Mouse (Mus musculus) gastrocnemius, adult 2 months (tissue): ENCODE results near the gene Cryba2. TPM values are rescaled to one million over a fixed set of nuclear protein-coding genes. Genes with fewer than 3 reads are reported as not detected.

ENCODE experiments used
- DNase-seq: peaks from one replicate; pipeline ENCODE4 v3.0.0; 2022
- H3K27ac ChIP-seq: fragments of 200-600 bp; 2 replicates; pipeline ENCODE4 v1.8.1; 2022; ENCODE audit warnings: mild to moderate bottlenecking
- H3K4me3 ChIP-seq: fragments of 200-600 bp; 2 replicates; pipeline ENCODE4 v1.8.1; 2022; ENCODE audit warnings: mild to moderate bottlenecking, moderate library complexity
- CTCF ChIP-seq: fragments of 200-600 bp; IDR thresholded peaks from 2 replicates; pipeline ENCODE4 v1.8.1; 2022; ENCODE audit warnings: antibody characterized with exemption, mild to moderate bottlenecking, moderate library complexity
- intact Hi-C: fragments of 180-260 bp; cut with DNase I; formaldehyde crosslinking; loops from one replicate; pipeline ENCODE4 v1.15.1; 2025
- total RNA-seq, 2 experiments: library from RNA; stranded (reverse); gene quantifications; 2 replicates each; pipeline ENCODE4 v1.2.3; 2021

The Cryba2 gene
- total RNA-seq, 2 experiments from 2014 or later = not detected

DNA sequence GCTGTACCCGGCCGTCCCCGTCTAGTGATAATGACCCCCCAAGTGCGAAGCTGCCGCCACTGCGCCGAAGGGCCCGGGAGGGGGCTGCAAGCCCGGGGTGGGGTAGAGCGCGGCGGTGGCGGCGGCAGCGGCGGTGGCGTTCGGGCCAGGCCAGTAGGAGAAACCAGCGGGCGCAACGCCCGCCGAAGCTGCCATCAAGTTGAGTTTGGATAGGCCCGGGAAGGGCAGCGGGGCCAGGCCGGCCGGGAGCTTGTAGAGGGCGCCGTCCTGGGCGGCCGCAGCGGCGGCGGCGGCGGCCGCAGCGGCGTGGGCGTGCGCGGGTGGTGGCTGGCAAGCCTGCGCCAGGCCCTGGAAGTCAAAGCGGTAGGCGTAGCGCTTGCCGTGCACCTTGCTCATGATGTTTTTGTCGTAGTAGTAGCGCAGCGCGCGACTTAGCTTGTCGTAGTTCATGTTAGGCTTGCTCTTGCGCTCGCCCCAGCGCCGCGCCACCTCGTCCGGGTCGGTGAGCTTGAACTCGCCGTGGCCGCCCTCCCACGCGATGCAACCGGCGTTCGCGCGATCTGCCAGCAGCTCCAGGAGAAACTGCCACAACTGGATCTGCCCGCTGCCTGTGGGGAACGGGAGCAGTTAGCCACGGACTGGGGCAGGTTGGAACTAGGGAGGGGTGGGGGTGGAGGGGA is 10.7 kb downstream of the Cryba2 start:
- DNase-seq = no peak
- no peak for TF ChIP-seq CTCF
- intact Hi-C loops = no loop called here
- no peak overlapping the region for H3K27ac ChIP-seq
- H3K4me3 ChIP-seq = peak overlapping the region; percentile 62

- Histone ChIP-seq H3K4me3 (0 out of 2 replicates have a peak overlapping the region, but pooled peaks have one; percentile 21), H3K27ac (no peak overlapping the region)
- peak; percentile 86 for TF ChIP-seq CTCF
- intact Hi-C loops = no loop called here
- peak; percentile 74 for DNase-seq
Measured at GRCm38 (mm10) chr1:74880785-74881360, 12.1 kb downstream of the Cryba2 start.

DNA sequence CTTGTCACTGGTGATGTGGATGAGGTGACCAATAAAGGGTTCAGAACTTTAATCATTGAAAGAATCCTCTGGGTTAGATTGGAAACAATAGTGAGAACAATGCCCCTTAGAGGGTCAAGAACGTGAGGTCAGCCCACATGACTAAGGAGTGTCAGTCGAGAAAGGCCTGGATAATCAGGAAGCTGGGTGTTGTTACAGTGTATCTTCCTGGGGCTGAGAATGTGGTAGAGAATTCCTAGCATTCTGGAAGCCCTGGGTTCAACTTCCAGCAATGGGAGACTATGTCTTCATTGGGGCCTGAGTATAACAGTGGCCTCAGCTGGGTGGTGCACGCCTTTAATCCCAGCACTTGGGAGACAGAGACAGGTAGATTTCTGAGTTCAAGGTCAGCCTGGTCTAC is 15.7 kb downstream of the Cryba2 start:
- Histone ChIP-seq H3K27ac (no peak overlapping the region), H3K4me3 (no peak overlapping the region)
- intact Hi-C loops = no loop called here
- no peak for DNase-seq
- no peak for TF ChIP-seq CTCF

- Histone ChIP-seq H3K27ac (no peak overlapping the region), H3K4me3 (no peak overlapping the region)
- TF ChIP-seq CTCF = no peak
- no peak for DNase-seq
- intact Hi-C loops = no loop called here
Measured at GRCm38 (mm10) chr1:74872218-74872617, 20.7 kb downstream of the Cryba2 start.

- Histone ChIP-seq H3K4me3 (no peak overlapping the region), H3K27ac (no peak overlapping the region)
- intact Hi-C loops = no loop called here
- DNase-seq = no peak
- TF ChIP-seq CTCF = no peak
Measured at GRCm38 (mm10) chr1:74861783-74862182, 31.2 kb downstream of the Cryba2 start.

DNA sequence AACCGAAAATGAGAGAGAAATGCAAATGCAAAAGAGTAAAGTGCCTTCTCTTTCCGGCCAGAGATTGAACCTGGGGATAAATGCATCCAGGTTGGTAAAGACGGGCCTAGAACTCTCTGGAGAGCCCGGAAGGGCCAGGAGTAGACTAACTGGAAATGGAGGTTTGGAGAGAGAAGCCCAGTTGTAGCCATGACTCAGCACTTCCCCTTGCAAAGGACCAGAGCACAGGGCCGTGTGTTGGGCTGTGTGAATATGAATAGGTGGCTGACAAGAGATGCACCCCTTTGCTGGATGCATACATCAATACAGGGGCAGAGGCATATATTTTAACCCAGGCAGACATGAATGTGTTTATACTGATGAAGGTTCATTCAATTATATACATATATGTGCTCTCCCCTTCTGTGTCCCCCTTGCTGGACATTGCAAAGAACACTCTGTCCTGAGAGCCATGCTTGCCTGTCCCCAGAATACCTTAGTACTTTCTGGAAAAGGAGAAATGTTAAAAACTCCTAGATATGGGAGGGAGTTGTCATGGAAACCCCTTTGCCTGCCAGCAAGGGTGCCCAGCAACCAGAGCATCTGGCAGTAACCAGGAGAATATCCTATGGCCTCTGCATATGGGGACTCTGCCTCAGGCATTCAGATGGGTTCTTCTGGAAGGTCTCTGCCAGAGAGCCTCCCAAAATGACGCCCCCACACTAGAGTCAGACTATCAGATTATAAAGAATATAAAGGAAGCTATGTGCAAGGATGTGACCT is 33.5 kb downstream of the Cryba2 start:
- DNase-seq = no peak
- no peak overlapping the region for H3K27ac ChIP-seq
- no peak for TF ChIP-seq CTCF
- H3K4me3 ChIP-seq = no peak overlapping the region
- intact Hi-C loops = no loop called here

GRCm38 (mm10) chr1:74858805-74859204 is 34.1 kb downstream of the Cryba2 start:
- DNase-seq = no peak
- intact Hi-C loops = no loop called here
- Histone ChIP-seq H3K4me3 (peak overlapping the region; percentile 45; the same call in 1 of the 2 replicates), H3K27ac (no peak overlapping the region)
- TF ChIP-seq CTCF = no peak

DNA sequence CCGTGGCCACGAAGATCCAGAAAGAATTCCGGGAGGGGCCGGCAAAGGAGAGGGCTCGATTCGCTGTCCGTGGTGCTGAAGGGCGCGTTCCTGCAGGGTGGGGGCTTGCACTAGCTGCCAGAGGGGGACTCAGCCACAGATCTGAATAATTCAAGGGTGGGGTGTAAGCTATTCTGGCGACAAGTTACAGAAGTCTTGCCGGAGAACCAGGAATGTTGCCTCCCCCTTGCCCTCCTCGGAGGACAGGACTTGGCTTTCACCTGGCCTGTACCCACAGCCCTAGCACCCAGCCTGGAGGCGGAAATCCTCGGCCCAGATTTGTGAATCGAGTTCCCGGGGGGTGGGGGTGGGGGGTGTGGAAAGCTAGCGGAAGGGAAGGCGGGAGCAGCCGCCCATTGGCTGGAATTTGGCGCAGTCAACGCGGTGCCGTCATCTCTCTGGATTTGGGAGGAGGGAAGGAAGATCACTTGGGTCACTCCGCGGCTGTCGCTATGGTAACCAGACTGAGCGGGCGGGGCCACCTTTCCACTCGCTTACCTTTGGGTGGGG is 34.7 kb downstream of the Cryba2 start:
- peak; percentile 72 for DNase-seq
- peak overlapping the region; percentile 45 for H3K4me3 ChIP-seq
- H3K27ac ChIP-seq = no peak overlapping the region
- intact Hi-C loops = no loop called here
- TF ChIP-seq CTCF = no peak

GRCm38 (mm10) chr1:74857677-74858076 is 35.3 kb downstream of the Cryba2 start:
- Histone ChIP-seq H3K27ac (no peak overlapping the region), H3K4me3 (peak overlapping the region; percentile 45; the same call in 1 of the 2 replicates)
- intact Hi-C loops = no loop called here
- no peak for DNase-seq
- no peak for TF ChIP-seq CTCF

GRCm38 (mm10) chr1:74857201-74857600 is 35.7 kb downstream of the Cryba2 start:
- intact Hi-C loops = no loop called here
- no peak for TF ChIP-seq CTCF
- DNase-seq = no peak
- Histone ChIP-seq H3K27ac (no peak overlapping the region), H3K4me3 (no peak overlapping the region)

GRCm38 (mm10) chr1:74856791-74857190 is 36.2 kb downstream of the Cryba2 start:
- DNase-seq = no peak
- Histone ChIP-seq H3K27ac (no peak overlapping the region), H3K4me3 (no peak overlapping the region)
- intact Hi-C loops = no loop called here
- TF ChIP-seq CTCF = no peak

GRCm38 (mm10) chr1:74856439-74856720 is 36.6 kb downstream of the Cryba2 start:
- intact Hi-C loops = no loop called here
- H3K4me3 ChIP-seq = no peak overlapping the region
- TF ChIP-seq CTCF = no peak
- no peak overlapping the region for H3K27ac ChIP-seq
- no peak for DNase-seq

DNA sequence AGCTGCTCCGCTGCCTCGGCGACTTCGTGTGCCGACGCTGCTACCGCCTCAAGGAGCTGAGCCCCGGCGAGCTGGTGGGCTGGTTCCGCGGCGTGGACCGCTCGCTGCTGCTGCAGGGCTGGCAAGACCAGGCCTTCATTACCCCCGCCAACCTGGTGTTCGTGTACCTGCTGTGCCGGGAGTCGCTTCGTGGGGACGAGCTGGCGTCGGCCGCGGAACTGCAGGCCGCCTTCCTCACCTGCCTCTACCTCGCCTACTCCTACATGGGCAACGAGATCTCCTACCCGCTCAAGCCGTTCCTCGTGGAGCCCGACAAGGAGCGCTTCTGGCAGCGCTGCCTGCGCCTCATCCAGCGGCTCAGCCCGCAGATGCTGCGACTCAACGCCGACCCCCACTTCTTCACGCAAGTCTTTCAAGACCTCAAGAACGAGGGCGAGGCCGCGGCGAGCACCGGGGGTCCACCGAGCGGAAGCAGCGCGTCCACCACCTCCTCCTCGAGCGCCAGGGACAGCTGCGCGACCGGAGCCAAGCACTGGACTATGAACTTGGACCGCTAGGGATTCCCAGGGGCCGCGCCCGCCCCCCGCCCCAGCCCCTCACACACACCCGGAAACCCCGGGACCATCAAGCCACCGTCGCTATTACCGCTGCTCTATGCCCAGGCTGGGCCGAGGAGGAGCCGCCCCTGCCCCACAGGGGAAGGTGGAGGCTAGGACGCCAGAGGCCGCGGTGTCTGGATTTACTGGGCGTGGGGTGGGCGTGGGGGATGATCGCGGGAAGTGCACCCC is 37.1 kb downstream of the Cryba2 start:
- H3K27ac ChIP-seq = no peak overlapping the region
- intact Hi-C loops = no loop called here
- no peak for DNase-seq
- TF ChIP-seq CTCF = no peak
- peak overlapping the region; percentile 71 for H3K4me3 ChIP-seq
